15 mouse cellular contexts compared by ENCODE assay signal in genomic region chr11:93987026-93987425, GRCm38 (mm10). TPM values are rescaled to one million over a fixed set of nuclear protein-coding genes. Genes with fewer than 3 reads are reported as not detected.
A peak's percentile ranks its signal among the peaks of the same experiment; 100 is the strongest.
DNase-seq lines count a peak whose midpoint lies in the region; ATAC-seq and TF ChIP-seq lines count a peak whose summit lies in the region.
"Had no signal": no experiment of that assay in that cellular context is flagged by ENCODE, and none has a peak within 500 bp of the region (broad histone marks: within the 10 kb centered on the region; RNA-seq: fewer than 3 reads in every experiment).

No protein-coding gene starts in this region.

- H3K36me3 ChIP-seq in heart, embryonic 11.5 days (ENCODE audit: control insufficient read depth, insufficient read depth, low read length): no peaks in the 10 kb centered on the region
- H3K36me3 ChIP-seq in lung, embryonic 15.5 days: no peaks in the 10 kb centered on the region
- H3K36me3 ChIP-seq in heart, postnatal 0 days (replicated peaks; ENCODE audit: control insufficient read depth, insufficient read depth, low read length): no peaks in the 10 kb centered on the region
- no peaks in the 10 kb centered on the region for H3K36me3 ChIP-seq in stomach, embryonic 14.5 days (ENCODE audit: control insufficient read depth, insufficient read depth, low read length)
- H3K36me3 ChIP-seq in hindbrain, embryonic 10.5 days: no peaks in the 10 kb centered on the region
- H3K36me3 ChIP-seq: forebrain, embryonic 10.5 days; limb, embryonic 12.5 days; midbrain, embryonic 10.5 days had no signal

- H3K9ac ChIP-seq in heart, embryonic 11.5 days (ENCODE audit: low read depth, low read length): no peak overlapping the region
- H3K9ac ChIP-seq in lung, embryonic 15.5 days: no peak overlapping the region
- no peak overlapping the region; the same call in 1 of the 2 replicates for H3K9ac ChIP-seq in heart, postnatal 0 days (replicated peaks; ENCODE audit: low read depth, low read length)
- no peak overlapping the region for H3K9ac ChIP-seq in stomach, embryonic 14.5 days (replicated peaks; ENCODE audit: low read depth, low read length)
- H3K9ac ChIP-seq: limb, embryonic 12.5 days had no signal

- H3K4me2 ChIP-seq in heart, embryonic 11.5 days: no peak overlapping the region
- no peak overlapping the region for H3K4me2 ChIP-seq in lung, embryonic 15.5 days
- H3K4me2 ChIP-seq in heart, postnatal 0 days (ENCODE audit: low read depth, low read length): peak overlapping the region; percentile 39; the same call in 1 of the 2 replicates
- no peak overlapping the region for H3K4me2 ChIP-seq in stomach, embryonic 14.5 days (replicated peaks; ENCODE audit: low read depth, low read length)
- H3K4me2 ChIP-seq: limb, embryonic 12.5 days had no signal

- DNase-seq in heart, adult 9 months (ENCODE audit: low spot score in 2 of 2): no peak
- DNase-seq in lung, postnatal 4 days: no peak
- no peak for DNase-seq in heart, postnatal 0 days (ENCODE audit: low spot score)
- DNase-seq in hindbrain, embryonic 10.5 days (ENCODE audit: low spot score): no peak
- DNase-seq in adrenal gland, adult 8-10 months: no peak
- DNase-seq: cerebellum, adult 11-12 months; layer of hippocampus, adult 9-11 months; right cerebral cortex, postnatal 25 days had no signal

- no peaks in the 10 kb centered on the region for H3K27me3 ChIP-seq in heart, embryonic 11.5 days (ENCODE audit: control insufficient read depth, insufficient read depth, low read length)
- H3K27me3 ChIP-seq in lung, embryonic 15.5 days: no peaks in the 10 kb centered on the region
- no peaks in the 10 kb centered on the region for H3K27me3 ChIP-seq in heart, postnatal 0 days (ENCODE audit: control insufficient read depth, insufficient read depth, low read length)
- H3K27me3 ChIP-seq in stomach, embryonic 14.5 days (ENCODE audit: control insufficient read depth, insufficient read depth, low read length): no peaks in the 10 kb centered on the region
- no peaks in the 10 kb centered on the region for H3K27me3 ChIP-seq in hindbrain, embryonic 10.5 days (ENCODE audit: insufficient read depth, poor library complexity, severe bottlenecking)
- H3K27me3 ChIP-seq: limb, embryonic 12.5 days; Patski had no signal

- TF ChIP-seq CTCF in heart, postnatal 0 days (IDR thresholded peaks at IDR 0.05; ENCODE audit: low read depth): no peak

- no peak for TF ChIP-seq EP300 in heart, postnatal 0 days (IDR thresholded peaks at IDR 0.05; ENCODE audit: low read depth)

- ATAC-seq in heart, embryonic 11.5 days (replicated peaks; ENCODE audit: insufficient number of reproducible peaks, low FRiP score, low TSS enrichment): no peak
- ATAC-seq in lung, embryonic 15.5 days (ENCODE audit: borderline replicate concordance, extremely low read depth, low FRiP score, low TSS enrichment): no peak
- ATAC-seq in heart, postnatal 0 days (ENCODE audit: insufficient read depth, low read depth): no peak
- ATAC-seq in stomach, embryonic 14.5 days (ENCODE audit: insufficient number of reproducible peaks, insufficient read depth, low FRiP score, low read depth): no peak
- ATAC-seq: Patski had no signal

- H3K4me3 ChIP-seq in heart, embryonic 11.5 days (ENCODE audit: low read depth, low read length): no peak overlapping the region
- no peak overlapping the region for H3K4me3 ChIP-seq in lung, embryonic 15.5 days
- no peak overlapping the region for H3K4me3 ChIP-seq in heart, postnatal 0 days (ENCODE audit: low read depth, low read length)
- no peak overlapping the region for H3K4me3 ChIP-seq in stomach, embryonic 14.5 days (ENCODE audit: low read depth, low read length)
- no peak overlapping the region for H3K4me3 ChIP-seq in hindbrain, embryonic 10.5 days
- H3K4me3 ChIP-seq: forebrain, embryonic 10.5 days; limb, embryonic 12.5 days; midbrain, embryonic 10.5 days had no signal

- 67% methylated on average over 4 of the region's 4 CpGs for WGBS in heart, embryonic 11.5 days (ENCODE audit: insufficient replicate concordance)
- WGBS in lung, embryonic 15.5 days: 80% methylated on average over 4 of the region's 4 CpGs
- WGBS in heart, postnatal 0 days: 74% methylated on average over 4 of the region's 4 CpGs
- 92% methylated on average over 4 of the region's 4 CpGs for WGBS in stomach, embryonic 14.5 days
- WGBS in hindbrain, embryonic 10.5 days: 85% methylated on average over 4 of the region's 4 CpGs

- peak overlapping the region; percentile 90 for H3K27ac ChIP-seq in heart, embryonic 11.5 days (ENCODE audit: low read depth, low read length)
- H3K27ac ChIP-seq in lung, embryonic 15.5 days: peak overlapping the region; percentile 74; the same call in 1 of the 2 replicates
- peak overlapping the region; percentile 97 for H3K27ac ChIP-seq in heart, postnatal 0 days (ENCODE audit: low read depth)
- 0 out of 2 replicates have a peak overlapping the region, but pooled peaks have one; percentile 52 for H3K27ac ChIP-seq in stomach, embryonic 14.5 days (ENCODE audit: low read length)
- H3K27ac ChIP-seq in hindbrain, embryonic 10.5 days: no peak overlapping the region
- H3K27ac ChIP-seq: forebrain, embryonic 10.5 days; limb, embryonic 12.5 days; midbrain, embryonic 10.5 days had no signal

- peaks cover 14% of the 10 kb centered on the region for H3K4me1 ChIP-seq in heart, embryonic 11.5 days (ENCODE audit: control insufficient read depth, insufficient read depth, low read length)
- peaks cover 10% of the 10 kb centered on the region; the same call in 1 of the 2 replicates for H3K4me1 ChIP-seq in lung, embryonic 15.5 days
- peaks cover 20% of the 10 kb centered on the region for H3K4me1 ChIP-seq in heart, postnatal 0 days (ENCODE audit: control insufficient read depth, insufficient read depth)
- no peaks in the 10 kb centered on the region for H3K4me1 ChIP-seq in stomach, embryonic 14.5 days (ENCODE audit: control insufficient read depth, insufficient read depth, low read length)
- no peaks in the 10 kb centered on the region for H3K4me1 ChIP-seq in hindbrain, embryonic 10.5 days (replicated peaks)
- H3K4me1 ChIP-seq: forebrain, embryonic 10.5 days; limb, embryonic 12.5 days; midbrain, embryonic 10.5 days had no signal

- no peaks in the 10 kb centered on the region for H3K9me3 ChIP-seq in heart, embryonic 11.5 days (replicated peaks; ENCODE audit: control insufficient read depth, low read length)
- no peaks in the 10 kb centered on the region for H3K9me3 ChIP-seq in lung, embryonic 15.5 days
- no peaks in the 10 kb centered on the region for H3K9me3 ChIP-seq in heart, postnatal 0 days (replicated peaks; ENCODE audit: control insufficient read depth, low read length)
- no peaks in the 10 kb centered on the region for H3K9me3 ChIP-seq in stomach, embryonic 14.5 days (ENCODE audit: control insufficient read depth, low read depth, low read length)
- no peaks in the 10 kb centered on the region for H3K9me3 ChIP-seq in hindbrain, embryonic 10.5 days
- H3K9me3 ChIP-seq: forebrain, embryonic 10.5 days; limb, embryonic 12.5 days; midbrain, embryonic 10.5 days had no signal

RNA-seq across cellular contexts. Expression of gene Spag9, which starts 8.9 kb away (rescaled TPM):
- polyA plus RNA-seq in heart, embryonic 11.5 days (2014; fragmentation: Nextera tagmentation; extraction: Ambion mirVana): 38.1 and 40.4 TPM in 2 replicates
- 37.1 and 39.4 TPM in 2 replicates for polyA plus RNA-seq in lung, embryonic 15.5 days (2015; fragmentation: Nextera tagmentation; extraction: Ambion mirVana)
- total RNA-seq in heart, postnatal 0 days (2014; rRNA removed; ENCODE audit: low replicate concordance): 47.8 and 48.7 TPM in 2 replicates
- 39.5 and 40.0 TPM in 2 replicates for polyA plus RNA-seq in heart, postnatal 0 days (2015; fragmentation: Nextera tagmentation; extraction: Ambion mirVana)
- polyA plus RNA-seq in stomach, embryonic 14.5 days (2014; fragmentation: Nextera tagmentation; extraction: Ambion mirVana): 61.7 and 63.4 TPM in 2 replicates
- polyA plus RNA-seq in hindbrain, embryonic 10.5 days (2016; fragmentation: Nextera tagmentation; extraction: Ambion mirVana): 62.5 and 70.1 TPM in 2 replicates
- total RNA-seq in adrenal gland, adult 8-10 months (2022): 100 to 1,000 TPM in 2 of 4 experiments, 10 to 100 TPM in 2; 93.5 to 138 (median 115) TPM

RNA-seq across cellular contexts. Expression of gene Nme1, which starts 18.7 kb away (rescaled TPM):
- polyA plus RNA-seq in heart, embryonic 11.5 days (2014; fragmentation: Nextera tagmentation; extraction: Ambion mirVana): 135 and 136 TPM in 2 replicates
- polyA plus RNA-seq in lung, embryonic 15.5 days (2015; fragmentation: Nextera tagmentation; extraction: Ambion mirVana): 123 and 129 TPM in 2 replicates
- total RNA-seq in heart, postnatal 0 days (2014; rRNA removed; ENCODE audit: low replicate concordance): 17.2 and 46.8 TPM in 2 replicates
- polyA plus RNA-seq in heart, postnatal 0 days (2015; fragmentation: Nextera tagmentation; extraction: Ambion mirVana): 56.1 and 63.1 TPM in 2 replicates
- 154 and 155 TPM in 2 replicates for polyA plus RNA-seq in stomach, embryonic 14.5 days (2014; fragmentation: Nextera tagmentation; extraction: Ambion mirVana)
- polyA plus RNA-seq in hindbrain, embryonic 10.5 days (2016; fragmentation: Nextera tagmentation; extraction: Ambion mirVana): 314 and 317 TPM in 2 replicates
- total RNA-seq in adrenal gland, adult 8-10 months (2022): 10 to 100 TPM; 36.1 to 56.6 (median 44.8) TPM

RNA-seq across cellular contexts. Expression of gene Gm20390, which starts 18.9 kb away (rescaled TPM):
- 308 and 315 TPM in 2 replicates for polyA plus RNA-seq in heart, embryonic 11.5 days (2014; fragmentation: Nextera tagmentation; extraction: Ambion mirVana)
- polyA plus RNA-seq in lung, embryonic 15.5 days (2015; fragmentation: Nextera tagmentation; extraction: Ambion mirVana): 379 and 404 TPM in 2 replicates
- 61.8 and 75.6 TPM in 2 replicates for total RNA-seq in heart, postnatal 0 days (2014; rRNA removed; ENCODE audit: low replicate concordance)
- polyA plus RNA-seq in heart, postnatal 0 days (2015; fragmentation: Nextera tagmentation; extraction: Ambion mirVana): 183 and 191 TPM in 2 replicates
- polyA plus RNA-seq in stomach, embryonic 14.5 days (2014; fragmentation: Nextera tagmentation; extraction: Ambion mirVana): 357 and 372 TPM in 2 replicates
- polyA plus RNA-seq in hindbrain, embryonic 10.5 days (2016; fragmentation: Nextera tagmentation; extraction: Ambion mirVana): 482 and 501 TPM in 2 replicates
- 100 to 1,000 TPM in 1 of 4 experiments, 10 to 100 TPM in 3; 71.9 to 117 (median 88.3) TPM for total RNA-seq in adrenal gland, adult 8-10 months (2022)

RNA-seq across cellular contexts. Expression of gene Nme2, which starts 31.0 kb away (rescaled TPM):
- polyA plus RNA-seq in heart, embryonic 11.5 days (2014; fragmentation: Nextera tagmentation; extraction: Ambion mirVana): 277 and 316 TPM in 2 replicates
- polyA plus RNA-seq in lung, embryonic 15.5 days (2015; fragmentation: Nextera tagmentation; extraction: Ambion mirVana): 258 and 287 TPM in 2 replicates
- 921 and 1,000 TPM in 2 replicates for total RNA-seq in heart, postnatal 0 days (2014; rRNA removed; ENCODE audit: low replicate concordance)
- 942 and 966 TPM in 2 replicates for polyA plus RNA-seq in heart, postnatal 0 days (2015; fragmentation: Nextera tagmentation; extraction: Ambion mirVana)
- 235 and 237 TPM in 2 replicates for polyA plus RNA-seq in stomach, embryonic 14.5 days (2014; fragmentation: Nextera tagmentation; extraction: Ambion mirVana)
- polyA plus RNA-seq in hindbrain, embryonic 10.5 days (2016; fragmentation: Nextera tagmentation; extraction: Ambion mirVana): 129 and 138 TPM in 2 replicates
- 100 to 1,000 TPM; 422 to 501 (median 468) TPM for total RNA-seq in adrenal gland, adult 8-10 months (2022)
